Mouse (Mus musculus) ovary, adult 18-20 months (tissue): ENCODE data around the gene Fosb.
"Not testable (repeated sequence)": the region's sequence is repeated elsewhere in the genome, so short reads cannot be mapped to it uniquely, and the experiment has no call there.

ENCODE experiments used
- DNase-seq: peaks from one replicate; pipeline ENCODE4 v3.0.0; 2022; ENCODE audit warnings: low spot score, mixed read lengths

Gene Fosb

DNA sequence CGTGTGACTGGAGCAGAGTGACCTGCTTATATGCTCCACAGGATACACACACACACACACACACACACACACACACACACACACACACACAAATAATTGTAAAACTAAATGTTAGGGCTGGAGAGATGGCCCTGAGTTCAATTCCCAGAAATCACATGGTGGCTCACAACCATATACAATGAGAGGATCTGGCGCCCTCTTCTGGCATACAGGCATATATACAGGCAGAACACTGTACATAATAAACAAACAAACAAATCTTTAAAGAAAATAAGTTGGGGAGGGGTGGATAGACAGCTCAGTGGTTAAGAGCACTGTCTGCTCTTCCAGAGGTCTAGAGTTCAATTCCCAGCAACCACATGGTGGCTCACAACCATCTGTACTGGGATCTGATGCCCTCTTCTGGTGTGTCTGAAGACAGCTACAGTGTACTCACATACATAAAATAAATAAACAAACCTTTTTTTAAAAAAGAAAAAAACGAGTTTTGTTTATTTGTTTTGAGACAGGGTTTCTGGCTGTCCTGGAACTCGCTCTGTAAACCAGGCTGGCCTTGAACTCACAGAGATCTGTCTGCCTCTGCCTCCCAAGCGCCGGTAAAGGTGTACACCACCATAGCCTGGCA lies 28.1 kb downstream of the Fosb start:
- not testable (repeated sequence) for DNase-seq

DNA sequence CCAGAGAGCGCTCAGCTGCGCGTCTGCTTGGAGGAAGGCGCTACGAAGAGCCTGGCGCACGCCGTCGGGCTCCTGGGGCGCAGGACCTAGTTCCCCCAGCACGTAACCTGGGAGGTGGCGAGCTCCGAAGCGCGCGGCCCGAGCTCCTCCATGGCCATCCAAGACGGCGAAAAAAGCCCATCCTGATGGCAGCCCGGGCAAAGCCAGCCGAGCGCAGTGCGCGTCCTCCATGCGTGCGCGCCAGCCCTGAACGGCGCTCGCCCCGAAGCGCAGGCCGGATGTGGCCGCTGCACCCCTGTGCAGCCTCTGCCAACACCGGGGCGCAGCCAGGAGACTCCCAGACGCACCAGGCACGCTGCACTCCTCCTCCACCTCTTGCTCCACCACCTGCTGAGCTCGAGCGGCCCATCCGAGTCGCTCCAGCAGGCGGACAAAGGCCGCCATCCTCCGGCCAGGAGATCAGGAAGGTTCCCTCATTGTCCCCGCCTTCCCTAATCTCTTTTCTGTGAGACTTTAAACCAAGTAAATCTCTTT lies 30.2 kb downstream of the Fosb start, which contains the start of gene Ppm1n:
Gene Ppm1n (minus strand): TSS at position 484 of the 534 bp plus-strand sequence.
- no peak for DNase-seq

DNA sequence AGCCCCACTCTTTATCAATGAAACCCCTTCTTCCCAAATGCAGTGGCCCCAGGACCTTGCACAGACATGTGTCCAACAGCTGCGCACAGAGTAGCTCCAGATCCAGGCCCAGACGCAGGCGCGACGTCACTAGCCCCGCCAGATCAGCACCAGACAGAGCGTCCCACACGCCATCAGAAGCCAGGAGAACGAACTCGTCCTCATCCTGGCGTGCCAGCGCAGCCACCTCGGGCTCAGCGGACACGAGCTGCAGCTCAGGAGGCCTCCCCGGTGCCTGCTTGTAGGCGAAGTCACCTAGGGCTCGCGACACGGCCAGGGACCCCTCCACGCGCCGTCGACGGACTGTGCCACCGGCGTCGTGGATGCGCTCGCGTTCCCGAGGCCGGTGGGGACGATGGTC lies 30.8 kb downstream of the Fosb start:
- DNase-seq: no peak

DNA sequence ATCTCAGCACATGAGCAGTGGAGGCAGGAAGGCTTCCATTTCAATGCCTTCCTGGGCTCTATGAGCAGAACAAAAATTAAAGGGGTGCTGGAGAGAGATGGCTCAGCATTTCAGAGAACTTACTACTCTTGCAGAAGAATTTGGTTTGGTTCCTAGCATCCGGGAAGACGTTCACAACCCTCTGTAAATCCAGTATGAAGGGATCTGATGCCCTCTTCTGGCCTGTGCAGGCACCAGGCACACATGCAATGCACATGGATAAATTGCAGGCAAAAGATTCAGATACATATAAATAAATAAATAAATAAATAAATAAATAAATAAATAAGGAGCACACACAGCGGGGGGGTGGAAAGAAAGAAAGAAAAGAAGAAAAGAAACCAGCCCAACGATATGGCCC lies 33.6 kb downstream of the Fosb start:
- DNase-seq: no peak

DNA sequence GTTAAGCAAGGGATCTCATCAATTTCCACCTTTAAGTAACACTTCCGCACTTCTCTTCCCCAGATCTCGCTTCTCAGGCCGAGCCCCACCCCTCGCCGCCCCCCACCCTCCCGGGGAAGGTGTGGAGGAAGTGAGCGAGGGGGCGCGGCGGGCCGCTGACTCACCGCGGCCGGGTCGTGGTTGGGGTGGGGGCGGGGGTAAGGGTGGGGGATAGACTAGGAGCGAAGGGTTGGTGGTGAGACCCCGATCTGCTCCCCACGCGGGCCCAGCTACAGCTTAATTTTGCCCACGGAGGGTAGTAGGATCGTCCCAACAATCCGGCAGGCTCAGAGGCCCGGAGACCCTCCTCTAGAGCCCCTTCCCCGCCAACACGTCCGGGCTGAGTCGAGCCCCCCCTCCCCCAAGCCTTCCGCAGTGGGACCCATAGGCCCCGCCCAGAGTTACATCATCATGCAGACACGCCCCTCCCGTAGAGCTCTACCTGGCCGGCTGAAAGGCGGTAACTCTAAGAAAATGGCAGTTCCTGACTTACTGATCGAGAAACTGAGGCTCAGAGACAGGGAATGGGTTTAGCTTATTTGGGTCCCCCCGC lies 37.6 kb downstream of the Fosb start:
- peak; percentile 54 for DNase-seq

DNA sequence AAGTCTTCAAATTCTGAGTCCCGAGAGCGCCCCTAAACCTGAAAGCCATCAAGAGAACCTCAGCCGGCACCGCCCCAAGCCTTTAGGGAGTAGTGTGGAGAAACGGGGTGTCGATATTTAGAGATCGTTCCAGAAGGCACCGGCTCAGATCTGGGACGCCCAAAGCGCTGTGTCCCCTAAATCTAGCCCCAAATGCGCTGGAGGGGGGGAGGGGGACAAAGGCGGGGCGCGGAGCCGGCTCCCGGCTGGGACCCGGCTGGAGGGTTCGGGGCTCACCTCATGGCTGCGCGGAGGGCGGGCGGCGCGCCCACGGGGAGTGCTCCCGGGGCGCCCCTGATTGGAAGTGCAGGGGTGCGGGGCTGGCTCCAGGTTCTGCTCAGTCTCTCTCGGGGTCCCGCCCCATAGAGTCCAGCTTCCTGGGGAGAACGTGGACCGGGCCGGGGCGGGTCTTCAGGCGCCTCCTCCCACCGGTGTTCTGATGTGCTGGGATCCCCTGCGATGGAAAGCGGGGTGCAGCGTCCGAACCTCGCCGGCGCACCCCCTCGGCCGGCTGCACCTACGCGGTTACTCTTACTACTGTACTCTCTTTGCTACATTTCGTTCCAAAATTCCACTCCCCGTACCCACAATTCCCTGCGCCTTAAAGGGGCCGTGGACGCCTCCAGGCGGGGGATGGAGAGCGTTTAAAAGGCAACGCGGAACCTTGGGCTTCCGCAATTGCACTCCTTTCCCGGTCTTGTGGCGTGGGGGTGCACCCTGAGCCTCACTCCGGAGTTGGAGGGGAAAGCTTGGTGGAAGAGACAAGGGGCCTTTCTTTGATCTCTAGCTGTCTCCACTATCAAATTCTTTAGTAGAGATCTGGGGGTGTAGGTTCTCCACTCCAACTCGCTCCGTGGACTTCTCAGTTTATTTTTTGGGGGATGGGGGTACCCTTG lies 38.3 kb downstream of the Fosb start, which contains the start of gene Vasp:
Gene Vasp (minus strand): TSS at position 580 of the 935 bp plus-strand sequence.
- DNase-seq: peak; percentile 75

DNA sequence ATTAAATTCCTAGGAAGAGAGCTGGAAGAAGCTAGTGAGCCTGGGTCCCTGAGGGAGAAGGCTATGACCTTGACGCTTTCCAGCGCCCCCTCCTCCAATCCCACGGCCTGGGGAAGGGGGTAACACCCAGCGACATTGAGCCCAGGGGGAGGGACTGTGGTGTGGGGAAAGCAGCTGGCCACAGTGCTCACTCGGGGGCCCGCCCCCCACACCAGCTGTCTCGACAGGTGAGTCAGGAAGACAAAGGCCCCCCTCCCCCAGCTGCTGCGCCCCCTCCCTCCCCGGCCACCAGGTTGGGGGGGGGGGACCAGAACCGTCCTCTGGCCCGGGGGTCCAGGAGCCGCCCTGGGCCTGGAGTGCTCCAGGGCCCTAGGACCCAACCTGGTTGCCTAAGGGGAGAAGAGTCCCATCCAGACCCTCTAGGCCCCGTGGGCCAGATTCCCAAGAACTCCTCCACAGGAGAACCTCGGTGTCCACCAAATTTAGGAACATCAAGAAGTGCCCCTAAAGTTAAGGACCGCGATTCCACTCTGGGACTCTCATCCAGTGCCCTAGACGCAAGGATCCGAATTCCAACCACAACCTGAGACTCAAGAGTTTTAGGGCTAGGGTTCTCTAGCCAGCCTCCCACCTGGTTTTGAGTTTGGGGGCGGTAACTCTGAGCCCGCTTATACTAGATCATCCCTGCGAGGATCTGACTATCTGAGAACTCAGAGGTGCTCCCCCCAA lies 39.2 kb downstream of the Fosb start:
- DNase-seq: no peak

DNA sequence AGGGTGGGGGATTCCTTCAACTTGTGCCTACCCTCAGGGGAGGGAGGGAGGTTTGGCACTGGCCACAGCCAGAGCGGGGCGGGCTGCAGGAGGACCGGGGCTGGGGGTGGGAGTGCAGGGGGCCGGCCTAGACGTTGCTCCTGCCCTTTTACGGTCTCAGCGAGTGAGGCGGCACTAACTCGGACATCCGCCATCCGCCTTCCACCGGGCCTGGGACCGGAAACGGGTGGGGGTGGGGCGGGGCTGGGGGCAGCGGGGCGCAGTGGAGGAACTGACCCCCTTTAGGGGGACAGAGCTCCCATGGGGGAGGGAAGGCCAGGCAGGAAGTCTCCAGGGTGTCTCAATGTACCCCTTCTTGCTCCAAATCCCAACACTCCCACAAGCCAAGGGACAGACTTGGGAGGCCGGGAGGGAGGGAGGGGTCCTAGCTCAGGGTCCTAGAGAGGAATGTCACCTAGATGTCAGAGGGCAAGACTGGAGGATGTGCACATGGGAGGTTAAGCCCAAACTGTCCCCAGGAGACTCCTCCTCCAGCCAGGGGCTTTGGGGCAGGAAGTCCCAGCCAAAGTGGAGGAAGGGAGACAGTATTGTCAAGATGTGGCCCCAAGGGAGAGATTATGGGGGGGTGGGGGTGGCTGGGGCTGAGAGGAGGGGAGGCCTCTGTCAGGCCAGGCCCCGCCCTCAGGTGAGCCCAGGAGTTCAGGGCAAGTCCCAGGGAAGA lies 40.0 kb downstream of the Fosb start:
- no peak for DNase-seq

DNA sequence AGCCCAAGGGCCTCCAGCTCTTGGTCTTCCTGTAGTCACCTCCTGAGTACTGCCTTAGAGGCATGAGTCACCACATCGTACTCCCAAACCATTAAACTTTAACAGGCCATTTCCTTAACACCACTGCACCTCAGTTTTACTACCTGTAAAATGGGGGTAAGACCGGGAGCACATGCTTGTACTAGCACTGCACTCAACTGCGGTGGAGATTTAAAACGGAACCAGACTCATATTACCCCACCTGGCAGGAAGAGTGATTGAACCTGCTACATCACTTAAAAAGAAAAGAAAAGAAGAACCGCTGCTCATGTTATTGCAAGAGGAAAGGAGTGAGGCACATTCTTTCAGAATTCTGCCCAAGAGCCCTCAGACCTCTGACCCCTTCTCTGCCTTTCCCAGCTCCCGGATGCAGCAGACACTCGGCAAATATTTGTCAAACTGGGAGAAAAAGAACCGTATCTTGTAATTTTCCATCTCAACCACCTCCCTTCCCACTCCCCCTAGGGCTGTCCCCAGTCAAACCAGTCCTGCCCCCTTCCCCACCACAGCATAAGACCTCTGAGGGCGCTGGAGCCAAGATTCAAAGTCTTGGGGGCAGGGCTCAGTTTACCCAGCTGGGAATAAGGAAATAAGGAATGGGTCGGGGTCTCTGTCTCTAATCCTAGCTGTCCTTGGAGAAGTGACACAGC lies 40.7 kb downstream of the Fosb start:
- no peak for DNase-seq

DNA sequence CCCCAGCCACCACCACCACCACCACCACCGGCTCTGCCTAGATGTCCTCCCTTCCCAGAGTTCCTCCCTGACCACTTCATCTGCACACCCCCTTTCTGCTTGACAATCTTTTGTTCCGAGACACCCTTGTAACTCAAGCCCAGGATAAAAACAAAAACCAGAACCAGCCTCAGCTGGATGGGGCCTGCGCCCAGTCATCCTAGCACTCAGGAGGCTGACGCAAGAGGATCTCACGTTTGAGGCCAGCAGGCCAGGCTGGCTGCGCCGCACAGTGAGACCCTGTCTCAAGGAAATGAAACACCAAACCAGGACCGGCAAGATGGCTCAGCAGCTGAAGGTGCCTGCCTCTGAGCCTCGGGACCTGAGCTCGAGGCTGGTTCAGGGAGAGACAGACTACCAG lies 42.8 kb downstream of the Fosb start:
- DNase-seq: no peak

DNA sequence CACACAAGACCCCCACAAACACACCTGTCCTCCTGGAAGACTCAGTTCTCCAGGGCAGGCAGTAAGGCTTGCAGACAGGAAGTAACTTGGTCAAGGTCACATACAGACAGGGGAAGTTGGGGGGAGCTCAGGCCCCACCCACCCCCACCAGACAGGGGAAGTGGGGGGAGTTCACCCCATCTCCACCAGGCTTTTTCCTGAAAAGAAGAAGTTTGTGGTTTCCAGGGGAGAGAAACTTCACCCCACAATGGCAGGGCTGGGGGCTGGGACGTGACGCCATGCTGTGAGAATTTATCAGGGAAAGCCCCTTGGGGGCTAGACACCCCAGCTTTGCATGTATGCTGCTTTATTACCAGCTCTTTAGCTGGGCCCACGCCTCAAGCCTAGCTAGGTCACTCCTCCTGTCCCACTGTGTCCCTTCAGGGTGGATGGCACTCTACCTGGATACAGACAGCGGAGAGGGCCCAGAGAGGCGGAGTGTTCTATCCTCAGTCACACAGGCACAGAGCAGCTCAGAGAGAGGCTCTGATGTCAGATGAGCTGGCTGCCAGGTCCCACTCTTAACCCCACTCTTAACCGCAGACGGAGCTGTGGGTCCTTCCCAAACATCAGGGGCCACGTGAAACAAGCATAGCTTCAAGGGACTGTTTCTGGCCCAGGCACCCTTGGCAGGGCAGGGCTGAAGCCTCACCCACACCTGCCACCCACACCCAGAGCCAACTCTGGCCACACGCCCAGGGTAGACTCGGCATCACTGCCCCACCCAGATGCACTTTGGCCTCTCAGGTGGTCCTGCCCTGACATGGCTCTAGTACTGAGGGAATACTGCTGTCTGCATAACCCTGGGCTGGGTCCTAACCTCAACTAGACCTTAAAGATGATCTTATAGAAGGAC lies 43.7 kb downstream of the Fosb start:
- no peak for DNase-seq

DNA sequence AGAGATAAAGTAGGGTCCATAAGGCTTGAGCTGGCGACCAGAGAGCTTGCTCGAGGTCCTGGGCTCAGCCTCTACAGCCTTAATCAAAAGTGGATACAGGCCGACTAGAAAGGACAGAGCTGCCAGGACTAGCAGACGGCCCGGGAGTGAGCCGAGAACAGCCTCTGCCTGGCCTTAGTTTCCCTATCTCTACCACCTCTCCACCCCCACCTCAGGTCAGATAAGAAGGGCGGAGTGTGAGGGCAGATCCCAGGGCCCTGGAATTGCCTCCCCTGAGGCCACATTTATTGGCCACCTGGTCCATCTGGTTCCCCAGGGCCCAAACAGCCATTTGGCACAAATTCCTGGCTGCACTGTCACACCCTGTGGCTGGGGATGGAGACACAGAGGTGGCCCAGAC lies 44.7 kb downstream of the Fosb start:
- no peak for DNase-seq

DNA sequence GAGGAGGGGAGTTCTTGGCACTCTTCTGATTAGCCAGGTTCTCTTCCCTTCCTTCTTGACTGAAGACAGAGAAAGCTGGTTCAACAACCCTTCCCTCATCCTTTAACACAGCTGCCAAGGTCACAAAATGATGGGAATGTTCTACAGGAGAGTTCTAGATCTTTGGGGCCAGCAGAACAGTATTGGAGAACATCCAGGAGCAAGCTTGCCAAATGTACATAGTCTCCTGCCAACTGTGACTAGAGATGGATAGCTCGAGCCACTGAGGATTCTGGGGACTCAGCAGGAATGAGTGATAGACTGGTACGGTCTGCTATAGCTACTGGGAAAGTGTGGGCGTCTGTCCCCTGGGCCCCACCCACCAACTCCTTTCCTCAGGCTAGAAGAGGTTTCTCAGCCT lies 51.5 kb downstream of the Fosb start:
- no peak for DNase-seq

DNA sequence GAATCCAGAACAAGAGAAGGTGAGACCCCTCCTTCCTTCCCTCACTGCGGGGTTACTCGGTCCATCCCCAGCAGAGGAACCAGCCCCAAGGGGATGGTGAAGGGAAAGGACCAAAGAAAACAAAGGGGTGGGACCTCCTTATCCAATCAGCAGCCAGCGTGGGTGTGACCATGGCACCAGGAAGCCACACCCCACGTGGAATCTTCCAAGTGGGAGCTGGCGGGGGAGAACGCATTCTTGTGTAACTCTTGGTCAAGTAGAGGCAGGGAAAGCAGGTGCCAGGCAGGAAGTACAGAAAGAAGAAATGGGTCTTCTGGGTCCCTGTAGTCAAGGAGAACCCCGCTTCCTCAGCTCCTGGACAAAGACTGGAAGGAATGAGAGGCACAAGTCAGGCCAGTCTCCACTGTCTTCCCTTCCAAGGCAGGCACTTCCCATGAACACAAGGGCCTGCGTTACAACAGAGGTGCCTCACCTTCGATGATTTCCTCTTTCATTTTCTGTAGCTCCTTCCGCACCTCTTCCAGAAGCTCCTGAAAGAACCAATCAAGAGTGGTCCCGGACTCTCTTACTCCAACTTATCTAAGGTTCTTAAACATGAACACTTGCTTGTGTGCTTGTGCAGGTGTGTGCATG lies 52.3 kb downstream of the Fosb start:
- peak; percentile 46 for DNase-seq

DNA sequence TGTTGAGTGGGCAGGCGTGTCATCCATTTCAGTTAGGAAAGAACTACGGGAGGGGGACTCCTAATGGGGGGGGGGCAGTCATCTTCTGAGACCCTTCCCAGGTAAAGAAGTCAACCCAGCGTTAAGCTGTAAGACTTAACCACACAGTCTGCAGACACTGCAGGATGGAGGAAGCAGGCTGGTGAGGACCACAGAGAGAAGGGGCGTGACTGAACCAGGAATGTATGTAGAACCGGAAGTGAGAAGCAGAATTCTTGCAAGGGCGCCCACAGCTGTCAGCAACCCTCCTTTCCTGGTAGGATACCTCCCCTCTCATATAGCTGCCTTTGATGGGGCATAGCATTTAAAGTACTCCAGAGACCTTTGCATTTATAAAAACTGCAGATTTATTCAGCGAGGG lies 53.3 kb downstream of the Fosb start:
- DNase-seq: no peak

DNA sequence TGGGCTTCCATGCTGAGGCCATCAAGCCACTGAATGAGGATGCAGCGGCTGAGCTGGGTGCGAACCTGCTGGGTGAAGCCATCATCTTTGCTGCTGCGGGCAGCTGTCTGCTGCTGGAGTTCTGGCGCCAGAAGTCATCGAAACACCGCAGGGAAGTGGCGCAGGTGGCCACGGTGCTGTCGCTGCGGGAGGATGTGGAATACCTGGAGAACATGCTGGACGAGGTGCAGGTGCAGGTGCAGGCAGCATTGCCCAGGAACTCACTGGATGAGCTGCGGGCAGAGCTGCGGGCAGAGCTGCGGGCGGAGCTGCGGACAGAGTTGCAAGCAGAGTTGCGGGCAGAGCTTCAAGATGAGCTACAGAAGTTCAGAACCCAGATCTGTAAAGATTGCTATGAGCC lies 54.5 kb downstream of the Fosb start:
- DNase-seq: no peak

DNA sequence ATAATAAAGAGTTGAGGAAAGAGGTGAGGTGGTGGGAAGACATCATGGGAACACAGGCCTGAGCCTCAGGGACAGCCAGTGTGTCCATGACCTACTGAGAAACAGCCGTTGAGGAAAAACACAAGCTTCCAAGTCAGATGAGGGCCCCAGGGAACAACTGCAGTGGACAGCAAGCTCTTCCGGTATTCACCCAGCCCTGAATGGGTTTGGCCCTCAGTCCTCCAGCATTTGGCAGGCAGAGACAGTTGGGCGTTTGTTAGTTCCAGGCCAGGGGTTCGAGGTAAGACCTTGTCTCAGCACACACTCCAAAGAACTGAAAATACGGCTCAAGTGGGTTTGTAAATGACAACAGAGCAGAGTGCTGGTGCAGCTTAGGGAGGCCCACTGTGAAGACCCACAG lies 56.4 kb downstream of the Fosb start:
- DNase-seq: no peak
